Mouse (Mus musculus): Measurements from ENCODE around the gene Gm10961. TPM values are rescaled to one million over a fixed set of nuclear protein-coding genes. Genes with fewer than 3 reads are reported as not detected.

Gene Gm10961
- polyA plus RNA-seq, 1 experiment from 2014 or later, result not detected

DNA sequence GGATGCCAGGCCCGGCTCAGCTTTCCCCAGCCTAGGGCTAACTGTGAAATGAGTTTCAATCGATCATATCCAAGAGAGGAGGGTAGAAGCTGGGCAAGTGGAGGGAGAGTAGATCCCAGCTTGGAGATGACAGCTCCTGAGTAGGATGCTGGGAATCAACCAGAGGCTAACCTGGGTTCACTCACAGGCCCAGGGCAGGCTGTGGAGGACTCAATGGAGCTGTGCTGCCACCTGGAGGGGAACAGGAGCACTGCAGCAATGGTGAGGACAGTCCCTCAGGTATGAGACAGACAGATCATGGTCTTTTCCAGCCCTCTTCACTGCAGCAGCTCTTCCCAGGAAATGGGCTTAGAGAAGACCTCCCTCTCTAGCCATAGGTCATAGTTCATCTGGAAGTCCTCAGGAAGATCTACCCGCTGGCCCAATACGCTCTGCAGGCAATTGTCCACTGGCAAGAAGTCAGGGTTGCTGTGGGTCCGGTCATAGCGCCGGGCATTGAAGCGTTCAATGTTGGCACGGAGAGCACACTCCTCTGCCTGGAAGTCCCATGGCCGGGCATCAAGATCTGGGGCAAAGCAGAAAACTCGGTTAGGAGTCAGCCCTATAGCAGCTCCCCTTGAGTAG is 18.1 kb upstream of the Gm10961 start:
- no peaks in the 10 kb centered on the region for H3K27me3 ChIP-seq
- CTCF ChIA-PET, result interaction anchor here (0.7 to 6.6 kb wide), 21 partner anchors 11 to 251 kb away, joined by 3 to 57 read pairs (median 4); partner anchors contain the start of gene Ubl4b
- peak; percentile 49 for DNase-seq (ENCODE audit: low read depth, low spot score)
- no peak for TF ChIP-seq CTCF (IDR thresholded peaks at IDR 0.05)
- POLR2A ChIA-PET, result interaction anchor here (0.6 to 1.7 kb wide), 3 partner anchors 37 to 54 kb away, joined by 4 to 5 read pairs (median 4); no protein-coding TSS in a partner anchor
- in situ Hi-C loops (cut with MboI; ENCODE audit: low pct_unique_long_range_greater_than_20kb), result loop anchor here (5.0 kb wide), 1 partner anchor 41 kb away; no protein-coding TSS in a partner anchor
- peak; percentile 73 for ATAC-seq

DNA sequence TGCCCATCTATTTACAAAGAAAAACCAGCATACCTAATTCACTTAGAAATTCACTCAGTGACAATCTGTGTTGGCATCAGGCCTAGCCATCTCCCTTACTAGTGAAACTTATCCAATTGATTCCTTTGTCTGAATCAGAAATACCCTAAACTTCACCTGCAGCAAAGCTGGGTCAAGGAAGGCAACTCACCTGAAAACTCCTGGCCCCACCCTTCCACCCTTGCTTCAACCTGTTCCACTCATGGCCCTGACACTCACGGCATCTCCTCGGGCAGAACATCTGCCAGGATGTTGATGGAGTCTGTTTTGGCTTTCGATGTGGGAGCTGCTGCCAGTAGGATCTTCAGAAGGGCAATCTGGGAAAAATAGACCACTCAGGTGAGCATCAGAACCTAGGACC is 13.3 kb upstream of the Gm10961 start:
- CTCF ChIA-PET, result interaction anchor here (1.0 to 2.1 kb wide), 4 partner anchors 12 to 68 kb away, joined by 3 to 11 read pairs (median 3); no protein-coding TSS in a partner anchor
- in situ Hi-C loops (cut with MboI; ENCODE audit: low pct_unique_long_range_greater_than_20kb), result no loop called here
- ATAC-seq (no peak), DNase-seq (ENCODE audit: low read depth, low spot score) (no peak)
- POLR2A ChIA-PET, result no interaction called here
- H3K27me3 ChIP-seq, result no peaks in the 10 kb centered on the region
- TF ChIP-seq CTCF (IDR thresholded peaks at IDR 0.05), result no peak

DNA sequence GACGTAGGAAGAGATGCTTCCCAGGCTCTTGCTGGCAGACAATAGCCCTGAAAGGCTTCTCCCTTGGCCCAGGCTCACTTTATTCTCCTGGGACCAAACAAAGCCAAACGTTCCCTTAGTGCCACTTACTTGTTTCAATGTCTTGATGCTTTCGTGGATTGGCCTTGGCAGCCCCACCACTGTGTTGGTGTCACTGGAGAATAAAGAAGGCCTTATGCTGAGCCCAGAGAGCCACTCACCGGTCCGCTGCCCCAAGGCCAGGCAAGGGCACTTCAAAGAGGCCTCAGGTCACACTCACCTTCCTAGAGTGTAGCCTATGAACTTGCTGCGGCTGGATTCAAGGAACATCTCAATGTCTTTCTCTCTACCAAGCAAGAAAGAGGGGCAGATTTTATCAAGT is 11.2 kb upstream of the Gm10961 start:
- H3K27me3 ChIP-seq, result no peaks in the 10 kb centered on the region
- in situ Hi-C loops (cut with MboI; ENCODE audit: low pct_unique_long_range_greater_than_20kb), result no loop called here
- ATAC-seq, result no peak
- no peak for DNase-seq (ENCODE audit: low read depth, low spot score)
- CTCF ChIA-PET, result interaction anchor here (1.3 kb wide), 1 partner anchor 11 kb away, joined by 3 read pairs; the partner anchor contains the start of gene Gm10961
- POLR2A ChIA-PET, result no interaction called here
- no peak for TF ChIP-seq CTCF (IDR thresholded peaks at IDR 0.05)

DNA sequence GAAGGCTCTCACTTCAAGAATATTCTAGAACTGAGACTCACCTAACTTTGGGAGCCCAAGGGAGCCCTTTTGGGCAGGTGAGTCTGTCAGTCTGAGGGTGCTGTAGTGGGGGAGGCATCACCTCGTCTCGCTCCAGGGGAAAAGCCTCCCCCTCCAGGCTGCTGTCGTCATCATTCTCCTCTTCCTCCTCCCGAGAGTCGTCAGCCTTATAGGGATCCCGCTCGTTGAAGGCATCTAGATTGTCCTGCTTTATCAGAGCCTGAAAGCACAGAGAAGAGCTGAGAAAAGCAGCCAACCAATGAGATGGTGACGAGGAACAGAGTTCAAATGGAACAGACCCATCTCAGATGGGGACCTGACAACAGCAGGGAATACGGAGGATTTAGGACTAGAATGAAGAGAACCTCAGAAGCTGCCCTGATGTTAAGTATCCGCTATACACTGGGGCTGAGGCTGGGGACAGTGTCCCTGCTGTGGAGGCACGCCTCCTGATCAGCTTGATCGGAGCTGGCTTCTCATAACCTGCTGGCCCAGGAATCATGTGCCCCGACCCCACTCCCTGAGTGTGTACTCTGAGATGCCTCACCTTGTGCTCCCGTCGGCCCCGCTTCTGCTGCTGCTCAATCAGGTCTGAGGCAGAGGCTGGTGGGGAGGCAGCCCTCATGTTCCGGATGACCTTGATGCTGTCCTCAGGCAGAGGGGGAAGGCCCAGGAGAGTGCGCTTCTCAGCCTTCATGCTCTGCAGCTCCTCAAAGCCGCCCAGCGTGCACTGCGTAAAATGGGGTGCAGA is 9.6 kb upstream of the Gm10961 start:
- no peak for DNase-seq (ENCODE audit: low read depth, low spot score)
- ATAC-seq, result no peak
- TF ChIP-seq CTCF (IDR thresholded peaks at IDR 0.05), result no peak
- ChIA-PET CTCF (interaction anchor here (7.0 kb wide), 1 partner anchor 8 kb away, joined by 52 read pairs; no protein-coding TSS in a partner anchor), POLR2A (interaction anchor here (0.8 kb wide), 1 partner anchor 21 kb away, joined by 3 read pairs; no protein-coding TSS in a partner anchor)
- no peaks in the 10 kb centered on the region for H3K27me3 ChIP-seq
- in situ Hi-C loops (cut with MboI; ENCODE audit: low pct_unique_long_range_greater_than_20kb), result no loop called here

DNA sequence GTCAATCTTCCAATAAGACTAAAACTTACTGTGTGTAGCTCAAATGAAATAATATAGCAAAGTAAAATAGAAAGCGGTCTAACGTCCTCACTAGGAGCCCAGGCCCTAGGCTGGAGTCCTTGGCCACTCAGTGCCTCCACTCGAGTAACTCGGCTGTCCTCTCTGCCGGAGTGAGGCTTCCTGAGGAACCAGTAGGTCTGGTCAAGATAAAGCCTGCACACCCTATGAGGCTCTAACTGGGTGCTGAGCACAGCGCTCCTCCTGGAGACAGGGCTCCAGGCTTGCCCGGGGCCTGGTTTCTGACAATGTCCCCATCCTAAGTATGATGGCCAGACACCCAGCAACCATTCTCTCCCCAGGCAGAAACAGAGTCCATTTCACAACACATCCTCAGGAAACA is 8.6 kb upstream of the Gm10961 start:
- no peaks in the 10 kb centered on the region for H3K27me3 ChIP-seq
- ATAC-seq (no peak), DNase-seq (ENCODE audit: low read depth, low spot score) (no peak)
- ChIA-PET CTCF (interaction anchor here (1.0 to 7.0 kb wide), 3 partner anchors 9 to 72 kb away, joined by 4 to 52 read pairs (median 4); no protein-coding TSS in a partner anchor), POLR2A (interaction anchor here (0.8 to 1.3 kb wide), 2 partner anchors 9 kb away, joined by 3 to 4 read pairs; partner anchors contain the start of genes Gm10961 and Strip1)
- in situ Hi-C loops (cut with MboI; ENCODE audit: low pct_unique_long_range_greater_than_20kb), result no loop called here
- no peak for TF ChIP-seq CTCF (IDR thresholded peaks at IDR 0.05)

DNA sequence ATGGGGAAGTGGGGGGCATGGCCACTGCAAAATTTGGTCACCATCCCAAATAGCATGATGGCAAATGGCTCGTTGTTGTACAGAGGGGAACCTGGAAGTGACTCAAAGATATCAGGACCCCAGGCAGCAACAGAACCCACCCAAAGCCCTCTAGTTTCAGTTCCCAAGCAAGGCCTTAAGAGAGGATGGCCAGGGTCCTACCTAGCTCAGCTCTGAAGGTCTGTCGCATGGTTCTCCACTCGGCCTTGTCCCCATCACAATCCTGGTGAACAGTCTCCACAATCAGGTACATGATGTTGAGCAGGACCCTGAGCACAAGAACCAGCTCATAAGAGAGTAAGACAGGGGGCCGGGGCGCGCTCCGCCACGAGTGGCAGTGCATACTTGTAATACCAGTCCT is 6.7 kb upstream of the Gm10961 start:
- DNase-seq (ENCODE audit: low read depth, low spot score), result no peak
- ATAC-seq, result no peak
- in situ Hi-C loops (cut with MboI; ENCODE audit: low pct_unique_long_range_greater_than_20kb), result no loop called here
- ChIA-PET POLR2A (interaction anchor here (1.2 kb wide), 1 partner anchor 9 kb away, joined by 3 read pairs; no protein-coding TSS in a partner anchor), CTCF (interaction anchor here (0.8 to 7.0 kb wide), 4 partner anchors 11 to 64 kb away, joined by 3 to 52 read pairs (median 6); no protein-coding TSS in a partner anchor)
- TF ChIP-seq CTCF (IDR thresholded peaks at IDR 0.05), result no peak
- H3K27me3 ChIP-seq, result no peaks in the 10 kb centered on the region

DNA sequence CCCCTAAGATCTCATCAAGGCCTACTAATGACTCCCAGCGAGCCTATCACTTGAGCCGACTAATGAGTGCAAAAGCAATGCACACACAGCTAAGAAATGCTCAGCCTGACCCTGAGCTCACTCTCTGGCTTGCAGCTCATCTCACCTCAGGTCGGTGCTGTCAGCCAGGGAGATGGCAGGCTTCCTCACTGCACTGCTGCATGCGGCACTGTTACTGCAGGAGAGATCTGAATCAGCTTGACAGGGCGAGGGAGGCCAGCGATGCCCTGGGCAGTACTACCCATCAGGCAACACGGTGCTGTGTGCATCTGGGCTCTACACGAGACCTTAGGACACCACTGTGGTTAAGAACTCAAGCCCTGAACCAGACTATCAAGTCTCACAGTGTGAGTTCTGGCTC is 5.6 kb upstream of the Gm10961 start:
- in situ Hi-C loops (cut with MboI; ENCODE audit: low pct_unique_long_range_greater_than_20kb), result no loop called here

DNA sequence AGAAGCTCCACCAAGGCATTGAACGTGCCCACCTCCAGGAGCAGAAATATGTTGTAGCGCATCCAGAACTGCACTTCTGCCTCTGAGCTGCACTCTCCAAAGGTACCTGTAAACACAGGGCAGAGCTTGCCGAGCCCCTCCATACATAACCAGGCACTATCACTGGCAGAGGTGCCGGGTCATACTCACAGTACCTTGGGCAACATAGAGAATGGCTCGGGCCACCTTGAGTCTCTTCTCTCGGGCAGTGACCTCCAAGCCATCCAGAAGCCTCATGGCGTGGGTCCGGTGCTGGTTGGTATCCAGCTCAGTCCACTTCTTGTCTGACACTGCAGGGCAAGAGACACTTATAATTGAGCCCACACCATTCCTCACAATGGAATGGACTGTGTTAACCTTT is 4.4 kb upstream of the Gm10961 start:
- DNase-seq (ENCODE audit: low read depth, low spot score) (no peak), ATAC-seq (no peak)
- POLR2A ChIA-PET, result no interaction called here
- CTCF ChIA-PET, result interaction anchor here (3.3 to 7.0 kb wide), 2 partner anchors 13 to 67 kb away, joined by 9 to 52 read pairs; no protein-coding TSS in a partner anchor
- no peak for TF ChIP-seq CTCF (IDR thresholded peaks at IDR 0.05)
- no peaks in the 10 kb centered on the region for H3K27me3 ChIP-seq
- in situ Hi-C loops (cut with MboI; ENCODE audit: low pct_unique_long_range_greater_than_20kb), result no loop called here

More for the DNA sequence above, 5.6 kb upstream of the Gm10961 start:
- H3K27me3 ChIP-seq, result no peaks in the 10 kb centered on the region
- POLR2A ChIA-PET, result interaction anchor here (1.2 kb wide), 1 partner anchor 10 kb away, joined by 3 read pairs; no protein-coding TSS in a partner anchor
- CTCF ChIA-PET, result interaction anchor here (1.1 to 7.0 kb wide), 3 partner anchors 12 to 67 kb away, joined by 3 to 52 read pairs (median 9); no protein-coding TSS in a partner anchor
- no peak for ATAC-seq
- DNase-seq (ENCODE audit: low read depth, low spot score), result no peak
- no peak for TF ChIP-seq CTCF (IDR thresholded peaks at IDR 0.05)

DNA sequence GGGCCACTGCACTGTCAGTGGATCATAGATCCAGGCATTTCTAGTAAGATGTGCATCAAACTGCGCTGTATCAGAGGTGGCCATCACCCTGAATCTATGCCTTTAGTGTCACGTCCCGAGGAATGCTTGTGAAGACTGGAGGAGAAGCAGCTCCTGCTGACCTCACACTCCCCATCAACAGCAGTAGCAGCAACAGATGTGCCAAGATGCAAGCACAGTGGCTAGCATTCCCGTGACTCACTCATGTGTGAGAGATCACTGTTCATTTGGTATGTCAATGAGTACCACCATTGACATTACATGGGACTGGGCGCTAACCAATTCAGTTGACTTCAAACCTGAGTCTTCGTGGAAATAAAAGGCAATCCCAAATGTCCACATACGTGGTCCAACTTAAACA is 3.5 kb upstream of the Gm10961 start:
- POLR2A ChIA-PET, result no interaction called here
- no peak for TF ChIP-seq CTCF (IDR thresholded peaks at IDR 0.05)
- in situ Hi-C loops (cut with MboI; ENCODE audit: low pct_unique_long_range_greater_than_20kb), result no loop called here
- no peaks in the 10 kb centered on the region for H3K27me3 ChIP-seq
- ATAC-seq, result peak; percentile 23
- CTCF ChIA-PET, result interaction anchor here (1.0 to 7.0 kb wide), 4 partner anchors 8 to 60 kb away, joined by 3 to 52 read pairs (median 3); no protein-coding TSS in a partner anchor
- DNase-seq (ENCODE audit: low read depth, low spot score), result peak; percentile 47

DNA sequence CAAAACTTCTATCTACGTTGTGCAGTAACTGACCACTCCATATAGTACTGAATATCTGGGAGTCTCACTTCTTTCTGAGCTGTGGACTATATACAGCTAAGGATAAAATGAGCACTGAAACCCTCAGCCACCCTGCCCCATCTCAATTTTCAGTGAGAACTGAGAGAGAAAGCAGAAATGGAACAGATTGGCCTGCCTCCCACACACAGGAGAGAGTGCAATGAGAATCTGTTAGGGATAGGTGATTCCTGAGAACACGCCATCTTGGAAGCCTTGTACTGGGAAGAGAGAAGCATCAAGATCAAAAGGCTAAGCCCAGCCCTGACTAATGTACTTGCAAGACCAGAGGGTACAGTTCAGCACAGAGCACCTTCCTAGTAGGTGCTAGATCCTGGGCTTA is 2.6 kb upstream of the Gm10961 start:
- POLR2A ChIA-PET, result no interaction called here
- ATAC-seq (no peak), DNase-seq (ENCODE audit: low read depth, low spot score) (no peak)
- CTCF ChIA-PET, result interaction anchor here (0.8 to 7.0 kb wide), 6 partner anchors 15 to 67 kb away, joined by 3 to 52 read pairs (median 3); partner anchors contain the start of gene Ahcyl1
- in situ Hi-C loops (cut with MboI; ENCODE audit: low pct_unique_long_range_greater_than_20kb), result no loop called here
- H3K27me3 ChIP-seq, result no peaks in the 10 kb centered on the region
- TF ChIP-seq CTCF (IDR thresholded peaks at IDR 0.05), result no peak

All from Patski (cell line).